Comparison of ENCODE assay signal across 10 mouse cellular contexts in genomic region chr16:58671212-58671985, GRCm38 (mm10). TPM values are rescaled to one million over a fixed set of nuclear protein-coding genes. Genes with fewer than 3 reads are reported as not detected.
A peak's percentile ranks its signal among the peaks of the same experiment; 100 is the strongest.
DNase-seq lines count a peak whose midpoint lies in the region; ATAC-seq and TF ChIP-seq lines count a peak whose summit lies in the region.
"Had no signal": no experiment of that assay in that cellular context is flagged by ENCODE, and none has a peak within 500 bp of the region (broad histone marks: within the 10 kb centered on the region; RNA-seq: fewer than 3 reads in every experiment).

No protein-coding gene starts in this region.

- H3K4me1 ChIP-seq in heart, embryonic 15.5 days (replicated peaks): peaks cover 22% of the 10 kb centered on the region
- peaks cover 59% of the 10 kb centered on the region for H3K4me1 ChIP-seq in G1E (ENCODE audit: insufficient read depth, low read depth, low read length)
- H3K4me1 ChIP-seq in hindbrain, embryonic 12.5 days: peaks cover 8% of the 10 kb centered on the region
- H3K4me1 ChIP-seq in midbrain, embryonic 12.5 days: 0 out of 2 replicates have a peak, but pooled peaks cover 7% of the 10 kb centered on the region

- WGBS in heart, embryonic 15.5 days: 66% methylated on average over 8 of the region's 8 CpGs
- WGBS in hindbrain, embryonic 12.5 days: 80% methylated on average over 8 of the region's 8 CpGs
- 81% methylated on average over 7 of the region's 8 CpGs for WGBS in midbrain, embryonic 12.5 days

- ATAC-seq in heart, embryonic 15.5 days (replicated peaks; ENCODE audit: insufficient number of reproducible peaks, insufficient read depth, low FRiP score, low read depth): no peak
- ATAC-seq in G1E (ENCODE audit: extremely low read depth, insufficient number of reproducible peaks, low FRiP score, poor library complexity, severe bottlenecking): no peak
- ATAC-seq in hindbrain, embryonic 12.5 days (ENCODE audit: low FRiP score): no peak
- ATAC-seq in midbrain, embryonic 12.5 days (ENCODE audit: low FRiP score, low read depth): no peak

- intact Hi-C loops in heart, postnatal 14 days (cut with DNase I): loop anchor here (2.0 kb wide), 1 partner anchor 57 kb away; no protein-coding TSS in a partner anchor

- H3K27me3 ChIP-seq in heart, embryonic 15.5 days: no peaks in the 10 kb centered on the region
- no peaks in the 10 kb centered on the region for H3K27me3 ChIP-seq in G1E (ENCODE audit: insufficient read depth, low read length)
- no peaks in the 10 kb centered on the region for H3K27me3 ChIP-seq in hindbrain, embryonic 12.5 days
- H3K27me3 ChIP-seq in midbrain, embryonic 12.5 days: no peaks in the 10 kb centered on the region

- H3K9me3 ChIP-seq in heart, embryonic 15.5 days (replicated peaks): no peaks in the 10 kb centered on the region
- H3K9me3 ChIP-seq in G1E (replicated peaks): no peaks in the 10 kb centered on the region
- H3K9me3 ChIP-seq in hindbrain, embryonic 12.5 days (replicated peaks): no peaks in the 10 kb centered on the region
- no peaks in the 10 kb centered on the region for H3K9me3 ChIP-seq in midbrain, embryonic 12.5 days

- no peak for DNase-seq in heart, postnatal 14 days
- DNase-seq in G1E (ENCODE audit: low spot score) (no peak), MN1 (ENCODE audit: low spot score) (no peak)
- no peak for DNase-seq in layer of hippocampus, adult 9-11 months
- no peak for DNase-seq in thymus, postnatal 14 days

- no peak overlapping the region for H3K27ac ChIP-seq in heart, embryonic 15.5 days
- no peak overlapping the region for H3K27ac ChIP-seq in hindbrain, embryonic 12.5 days
- no peak overlapping the region for H3K27ac ChIP-seq in midbrain, embryonic 12.5 days (replicated peaks)
- H3K27ac ChIP-seq: macrophage had no signal

- no peak for TF ChIP-seq CTCF in G1E (IDR thresholded peaks at IDR 0.05; ENCODE audit: low read depth, low read length)

- peak overlapping the region; percentile 85 for H3K4me2 ChIP-seq in heart, embryonic 15.5 days
- H3K4me2 ChIP-seq in hindbrain, embryonic 12.5 days (replicated peaks): peak overlapping the region; percentile 75
- peak overlapping the region; percentile 82 for H3K4me2 ChIP-seq in midbrain, embryonic 12.5 days (replicated peaks)

- H3K9ac ChIP-seq in heart, embryonic 15.5 days: peak overlapping the region; percentile 78; the same call in 1 of the 2 replicates
- no peak overlapping the region; the same call in 1 of the 2 replicates for H3K9ac ChIP-seq in hindbrain, embryonic 12.5 days
- H3K9ac ChIP-seq in midbrain, embryonic 12.5 days (replicated peaks): no peak overlapping the region

- H3K36me3 ChIP-seq in heart, embryonic 15.5 days: peaks cover 31% of the 10 kb centered on the region
- peaks cover 45% of the 10 kb centered on the region for H3K36me3 ChIP-seq in G1E (replicated peaks)
- peaks cover 25% of the 10 kb centered on the region for H3K36me3 ChIP-seq in hindbrain, embryonic 12.5 days
- peaks cover 18% of the 10 kb centered on the region for H3K36me3 ChIP-seq in midbrain, embryonic 12.5 days

- H3K4me3 ChIP-seq in heart, embryonic 15.5 days: peak overlapping the region; percentile 77
- peak overlapping the region; percentile 100 for H3K4me3 ChIP-seq in G1E (ENCODE audit: low read depth, low read length)
- peak overlapping the region; percentile 95 for H3K4me3 ChIP-seq in hindbrain, embryonic 12.5 days
- H3K4me3 ChIP-seq in midbrain, embryonic 12.5 days: peak overlapping the region; percentile 73

RNA-seq across cellular contexts. Expression of gene Cpox, which starts 1.3 kb away (rescaled TPM):
- 32.0 and 41.1 TPM in 2 replicates for polyA plus RNA-seq in heart, embryonic 15.5 days (2015; fragmentation: Nextera tagmentation; extraction: Ambion mirVana)
- total RNA-seq in heart, postnatal 14 days (2021): 10 to 100 TPM; 29.3 to 30.6 TPM
- total RNA-seq in G1E (2014; fragmentation: Nextera tagmentation) (1,587 and 1,720 TPM in 2 replicates), G1E (2017) (291 and 297 TPM in 2 replicates)
- 261 and 266 TPM in 2 replicates for polyA plus RNA-seq in G1E (2012)
- polyA plus RNA-seq in hindbrain, embryonic 12.5 days (2016; fragmentation: Nextera tagmentation; extraction: Ambion mirVana): 18.4 and 22.5 TPM in 2 replicates
- 16.6 and 17.2 TPM in 2 replicates for polyA plus RNA-seq in midbrain, embryonic 12.5 days (2016; fragmentation: Nextera tagmentation; extraction: Ambion mirVana)

RNA-seq across cellular contexts. Expression of gene E330017A01Rik, which starts 32.9 kb away (rescaled TPM):
- polyA plus RNA-seq in heart, embryonic 15.5 days (2015; fragmentation: Nextera tagmentation; extraction: Ambion mirVana): not detected in 2 replicates
- total RNA-seq in heart, postnatal 14 days (2021): not detected
- total RNA-seq in G1E (2014; fragmentation: Nextera tagmentation) (not detected in 2 replicates), G1E (2017) (0.11 and 0.17 TPM in 2 replicates)
- polyA plus RNA-seq in G1E (2012): not detected in 2 replicates
- not detected in 2 replicates for polyA plus RNA-seq in hindbrain, embryonic 12.5 days (2016; fragmentation: Nextera tagmentation; extraction: Ambion mirVana)
- not detected in 2 replicates for polyA plus RNA-seq in midbrain, embryonic 12.5 days (2016; fragmentation: Nextera tagmentation; extraction: Ambion mirVana)
- total RNA-seq: common myeloid progenitor, adult 5-6 weeks had no signal
- polyA plus RNA-seq: macrophage had no signal

RNA-seq across cellular contexts. Expression of gene Gpr15, which starts 47.5 kb away (rescaled TPM):
- 0.20 TPM in 1 of 2 replicates, not detected in the other for polyA plus RNA-seq in heart, embryonic 15.5 days (2015; fragmentation: Nextera tagmentation; extraction: Ambion mirVana)
- total RNA-seq in heart, postnatal 14 days (2021): not detected
- total RNA-seq in G1E (2014; fragmentation: Nextera tagmentation) (not detected in 2 replicates), G1E (2017) (0.11 and 0.12 TPM in 2 replicates)
- not detected in 2 replicates for polyA plus RNA-seq in G1E (2012)
- not detected in 2 replicates for polyA plus RNA-seq in hindbrain, embryonic 12.5 days (2016; fragmentation: Nextera tagmentation; extraction: Ambion mirVana)
- polyA plus RNA-seq in midbrain, embryonic 12.5 days (2016; fragmentation: Nextera tagmentation; extraction: Ambion mirVana): 0.18 TPM in 1 of 2 replicates, not detected in the other
- total RNA-seq: common myeloid progenitor, adult 5-6 weeks had no signal
- polyA plus RNA-seq: macrophage had no signal

RNA-seq across cellular contexts. Expression of gene Gm813, which starts 54.6 kb away (rescaled TPM):
- polyA plus RNA-seq in heart, embryonic 15.5 days (2015; fragmentation: Nextera tagmentation; extraction: Ambion mirVana): not detected in 2 replicates
- total RNA-seq in heart, postnatal 14 days (2021): not detected
- not detected in 2 replicates for total RNA-seq in G1E (2014; fragmentation: Nextera tagmentation)
- 0.22 TPM in 1 of 2 replicates, not detected in the other for total RNA-seq in G1E (2017)
- polyA plus RNA-seq in G1E (2012): not detected in 2 replicates
- polyA plus RNA-seq in hindbrain, embryonic 12.5 days (2016; fragmentation: Nextera tagmentation; extraction: Ambion mirVana): not detected in 2 replicates
- not detected in 2 replicates for polyA plus RNA-seq in midbrain, embryonic 12.5 days (2016; fragmentation: Nextera tagmentation; extraction: Ambion mirVana)
- total RNA-seq: common myeloid progenitor, adult 5-6 weeks had no signal
- polyA plus RNA-seq: macrophage had no signal

RNA-seq across cellular contexts. Expression of gene Cldnd1, which starts 56.3 kb away (rescaled TPM):
- 92.9 and 93.1 TPM in 2 replicates for polyA plus RNA-seq in heart, embryonic 15.5 days (2015; fragmentation: Nextera tagmentation; extraction: Ambion mirVana)
- total RNA-seq in heart, postnatal 14 days (2021): 10 to 100 TPM; 56.3 to 61.4 TPM
- total RNA-seq in G1E (2014; fragmentation: Nextera tagmentation): 93.5 and 94.2 TPM in 2 replicates
- total RNA-seq in G1E (2017): 17.4 and 18.5 TPM in 2 replicates
- 2.2 and 3.3 TPM in 2 replicates for polyA plus RNA-seq in G1E (2012)
- polyA plus RNA-seq in hindbrain, embryonic 12.5 days (2016; fragmentation: Nextera tagmentation; extraction: Ambion mirVana): 120 and 133 TPM in 2 replicates
- polyA plus RNA-seq in midbrain, embryonic 12.5 days (2016; fragmentation: Nextera tagmentation; extraction: Ambion mirVana): 105 and 106 TPM in 2 replicates
